Mouse (Mus musculus): ENCODE measurements around the gene Kptn.

DNA sequence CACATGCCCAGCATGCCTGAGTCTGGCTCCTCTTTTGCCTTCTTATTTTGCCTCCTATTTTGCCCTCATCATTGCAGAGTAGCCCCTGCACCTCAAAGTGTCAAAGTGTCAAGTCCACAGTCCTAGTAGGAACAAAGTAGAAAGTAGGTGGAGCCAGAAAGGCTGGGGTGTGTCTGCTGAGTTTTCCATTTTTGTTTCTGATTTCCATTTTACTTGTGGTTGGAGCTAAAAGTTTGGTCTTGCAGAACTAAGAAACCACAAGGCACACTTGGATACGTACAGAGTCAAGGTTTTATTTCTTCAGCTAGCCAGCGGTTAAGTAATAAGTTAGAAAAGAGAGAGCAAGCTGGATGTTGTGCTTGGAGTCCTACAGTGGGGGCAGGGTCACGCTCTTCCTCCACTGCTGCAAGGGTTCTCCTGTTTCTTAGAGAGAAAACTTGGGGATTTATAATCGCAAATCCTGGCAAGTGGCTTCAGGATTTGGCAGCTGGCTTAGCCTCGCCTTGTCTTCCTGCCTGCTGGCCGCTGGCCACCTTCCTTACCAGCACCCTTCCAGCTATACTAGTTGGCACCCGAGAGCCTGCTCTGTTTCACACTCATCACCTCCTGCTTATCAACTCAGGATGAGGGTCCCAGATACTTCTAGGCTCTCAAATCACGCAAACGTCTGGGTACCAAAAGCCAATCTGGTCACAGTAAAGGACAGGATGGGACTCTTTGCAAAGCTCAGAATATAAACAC, 35.6 kb downstream of the Kptn start:
- TF ChIP-seq GATA1 (IDR thresholded peaks at IDR 0.05; ENCODE audit: low read length) (no peak), TAL1 (IDR thresholded peaks at IDR 0.05; ENCODE audit: low read length) (no peak)
